Mouse (Mus musculus): ENCODE data around the gene Gm9747.

The Gm9747 gene

GRCm38 (mm10) chr1:82257457-82257856 lies 24.5 kb downstream of the Gm9747 start:
- no peak for DNase-seq

DNA sequence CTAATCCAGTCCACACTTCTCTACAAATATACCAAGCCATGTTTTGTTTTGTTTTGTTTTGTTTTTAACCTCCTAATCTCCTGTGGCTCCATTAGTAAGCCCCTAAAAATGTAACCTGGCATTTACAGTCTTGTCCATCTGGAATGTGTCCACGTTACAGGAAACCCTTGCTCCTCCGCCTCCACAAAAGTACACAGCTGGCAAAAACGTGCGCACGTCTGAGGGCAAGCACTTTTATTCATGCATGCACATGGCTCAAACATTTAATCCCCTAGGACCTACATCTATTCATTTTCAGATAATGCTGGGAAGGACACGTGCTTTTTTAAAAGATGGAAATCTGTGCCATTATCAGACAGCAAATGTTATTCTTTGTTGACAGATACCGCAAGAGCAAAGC lies 25.4 kb downstream of the Gm9747 start:
- DNase-seq = no peak

DNA sequence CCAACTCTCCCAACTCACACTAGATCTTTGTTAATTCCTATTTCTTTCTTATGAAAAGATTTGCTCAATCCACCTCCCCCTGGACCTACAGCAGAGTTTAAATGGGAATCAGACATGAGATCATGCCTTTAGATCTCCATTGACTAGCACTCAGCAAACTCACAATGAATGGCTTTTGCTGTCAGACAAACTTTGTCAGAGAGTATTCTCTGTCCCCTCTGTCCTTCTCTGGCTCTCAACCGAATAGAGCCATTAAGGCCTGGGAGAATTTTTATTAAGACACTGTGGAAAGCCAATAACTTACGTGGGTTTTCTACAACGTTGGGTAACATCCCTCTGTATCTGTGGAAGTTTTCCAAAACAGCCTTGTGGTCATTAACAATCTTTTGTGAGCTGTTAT lies 27.1 kb downstream of the Gm9747 start:
- DNase-seq = no peak

GRCm38 (mm10) chr1:82261053-82261618 lies 28.2 kb downstream of the Gm9747 start:
- peak; percentile 46 for DNase-seq

DNA sequence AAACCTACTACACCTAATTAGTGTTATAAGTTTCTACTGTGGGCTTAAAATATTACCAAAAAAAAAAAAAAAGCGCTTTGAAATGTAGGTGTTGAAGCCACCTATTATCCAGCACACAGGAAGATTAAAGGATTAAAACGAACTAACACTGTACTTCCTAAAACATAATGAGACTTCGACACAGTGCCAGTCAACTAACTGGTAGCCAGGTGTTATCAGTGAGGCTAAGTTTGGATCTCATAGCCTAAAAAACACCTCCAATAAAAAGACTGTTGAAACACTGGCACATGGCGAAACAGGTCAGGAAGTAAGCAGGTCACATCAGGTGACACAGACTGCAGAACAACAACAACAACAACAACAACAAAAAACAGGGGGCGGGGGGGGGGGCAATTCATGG lies 28.7 kb downstream of the Gm9747 start:
- DNase-seq = no peak

GRCm38 (mm10) chr1:82262331-82262730 lies 29.4 kb downstream of the Gm9747 start:
- peak; percentile 85 for DNase-seq

DNA sequence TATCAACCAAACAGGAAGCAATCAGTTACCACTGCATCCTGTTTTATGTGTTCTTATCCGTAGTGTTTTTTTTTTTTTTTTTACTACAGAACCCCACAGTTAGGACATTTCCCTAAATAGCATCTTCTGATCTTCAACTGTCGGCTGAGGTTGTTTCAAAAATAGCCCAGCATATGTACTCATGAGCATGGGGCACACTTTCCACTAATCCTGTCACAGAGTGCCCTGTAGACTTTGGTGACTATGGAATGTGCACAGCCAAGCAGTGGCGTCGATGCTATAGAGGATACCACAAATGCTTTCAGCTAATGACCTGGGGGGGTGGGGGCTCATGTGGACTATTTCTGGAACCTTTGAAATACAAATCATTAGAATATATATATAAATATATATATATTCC lies 34.6 kb downstream of the Gm9747 start:
- DNase-seq = no peak

GRCm38 (mm10) chr1:82272231-82272630 lies 39.3 kb downstream of the Gm9747 start:
- no peak for DNase-seq

DNA sequence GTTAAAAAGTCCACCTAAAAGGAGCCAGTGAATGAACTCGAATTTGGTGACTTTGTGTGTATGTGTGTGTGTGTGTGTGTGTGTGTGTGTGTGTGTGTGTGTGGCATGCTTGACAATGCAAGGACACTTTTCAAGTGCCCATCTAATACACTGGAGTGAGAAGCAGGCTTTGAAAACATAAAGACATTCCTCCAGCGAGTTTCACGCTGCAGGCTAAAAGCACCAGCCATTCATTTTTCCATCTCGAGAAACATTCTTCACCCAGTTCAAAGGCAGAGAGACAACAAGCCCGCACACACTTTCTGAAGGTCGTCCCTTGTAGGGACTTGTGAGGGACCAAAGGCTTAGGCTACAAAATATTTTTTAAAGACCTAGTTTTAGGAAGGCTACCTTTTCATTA lies 40.6 kb downstream of the Gm9747 start:
- DNase-seq = no peak

- no peak for DNase-seq
These were observed 41.4 kb downstream of the Gm9747 start for GRCm38 (mm10) chr1:82274361-82274760.

DNA sequence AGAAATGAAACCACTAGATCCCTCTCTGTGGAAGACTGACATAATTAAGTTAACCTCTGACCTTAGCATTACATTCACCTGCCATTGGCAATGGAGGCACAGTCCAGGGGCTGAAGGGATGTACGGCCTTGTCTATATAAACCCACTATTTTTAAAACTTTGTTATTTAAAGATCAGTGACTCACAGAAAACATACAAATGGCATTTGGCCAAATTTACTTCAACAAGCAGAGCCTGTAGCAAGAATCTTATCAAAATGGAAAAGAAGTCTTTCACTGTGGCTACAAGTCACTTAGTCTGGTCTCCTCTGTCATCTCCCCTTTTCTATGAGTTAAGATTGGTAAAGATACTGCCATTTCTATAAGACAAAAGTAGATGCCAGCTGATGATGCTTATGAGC lies 46.9 kb downstream of the Gm9747 start:
- no peak for DNase-seq

GRCm38 (mm10) chr1:82281823-82282222 lies 48.9 kb downstream of the Gm9747 start:
- no peak for DNase-seq

- DNase-seq = peak; percentile 87
These were observed 50.2 kb downstream of the Gm9747 start for GRCm38 (mm10) chr1:82282992-82283611.

- no peak for DNase-seq
These were observed 51.0 kb downstream of the Gm9747 start for GRCm38 (mm10) chr1:82283901-82284301.

DNA sequence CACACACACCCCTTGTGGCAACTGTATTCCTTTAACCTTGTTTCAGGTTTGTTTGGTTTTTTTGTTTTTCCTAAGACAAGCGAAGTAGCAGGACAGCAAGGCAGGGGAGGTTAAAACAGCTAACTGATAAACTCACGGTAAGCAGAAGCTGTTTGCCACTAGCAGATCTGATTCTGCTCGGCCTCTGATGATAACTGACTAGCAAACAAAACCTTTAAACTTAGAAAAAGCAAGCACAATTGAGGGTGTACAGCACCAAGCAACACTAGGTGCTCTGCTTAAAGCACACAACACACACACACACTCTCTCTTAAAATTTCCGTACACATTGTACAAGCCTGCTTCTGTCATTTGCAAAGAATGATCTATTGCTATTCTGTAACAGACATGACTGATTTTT lies 51.5 kb downstream of the Gm9747 start:
- DNase-seq = no peak
